Mouse (Mus musculus): ENCODE data around the gene Trim60. TPM values are rescaled to one million over a fixed set of nuclear protein-coding genes. Genes with fewer than 3 reads are reported as not detected.
"Not testable (repeated sequence)": the region's sequence is repeated elsewhere in the genome, so short reads cannot be mapped to it uniquely, and the experiment has no call there.

Gene Trim60
- polyA plus RNA-seq, 1 experiment from 2014 or later = not detected

DNA sequence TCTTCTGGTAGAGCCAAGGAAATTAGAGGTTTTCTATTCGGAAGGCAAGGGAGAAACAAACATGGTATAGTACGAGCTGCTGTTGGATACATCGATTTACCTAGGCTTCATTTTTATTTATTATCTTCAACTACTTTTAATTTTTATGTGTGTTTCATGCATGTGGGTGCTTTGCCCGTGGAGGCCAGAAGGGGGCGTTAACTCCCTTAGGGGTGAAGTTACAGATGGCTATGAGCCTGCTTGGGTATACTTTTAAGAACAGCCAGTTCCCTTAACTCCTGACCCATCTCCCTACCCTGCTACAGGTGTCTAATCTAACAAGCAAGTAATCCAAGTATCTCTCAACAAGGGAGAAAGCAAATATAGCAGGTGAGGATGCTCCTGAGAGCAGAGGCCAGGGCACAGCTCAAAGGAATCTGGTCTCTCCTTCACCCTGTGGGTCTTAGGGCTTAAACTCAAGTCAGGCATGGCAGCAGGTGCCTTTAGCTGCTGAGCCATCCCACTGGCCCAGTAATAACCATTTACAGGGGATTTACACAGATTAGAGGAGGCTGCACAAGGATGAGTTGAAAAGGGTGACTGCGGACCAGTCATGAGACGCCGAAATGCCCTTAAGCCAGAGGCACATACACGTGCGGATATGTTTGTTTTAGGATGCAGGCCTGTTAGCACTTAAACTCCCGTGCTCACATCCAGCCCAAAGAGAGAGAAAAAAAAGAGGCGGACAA is 10.7 kb upstream of the Trim60 start:
- no peak overlapping the region for H3K4me2 ChIP-seq (replicated peaks; ENCODE audit: low read depth, low read length)
- H3K27me3 ChIP-seq (ENCODE audit: control insufficient read depth, insufficient read depth, low read length) = no peaks in the 10 kb centered on the region
- 85% methylated on average over 12 of the region's 12 CpGs for WGBS
- no peak overlapping the region for H3K27ac ChIP-seq (ENCODE audit: low read depth, low read length)
- ATAC-seq (ENCODE audit: low FRiP score, low TSS enrichment) = no peak
- no peak overlapping the region for H3K4me3 ChIP-seq (ENCODE audit: low read length)
- H3K4me1 ChIP-seq (ENCODE audit: control insufficient read depth, insufficient read depth, low read length) = no peaks in the 10 kb centered on the region
- H3K9me3 ChIP-seq (ENCODE audit: control insufficient read depth, low read length) = no peaks in the 10 kb centered on the region
- H3K36me3 ChIP-seq (ENCODE audit: control insufficient read depth, insufficient read depth, low read length) = no peaks in the 10 kb centered on the region
- H3K9ac ChIP-seq (ENCODE audit: low read depth, low read length) = no peak overlapping the region

GRCm38 (mm10) chr8:65022485-65022884 is 4.1 kb upstream of the Trim60 start:
- no peak overlapping the region for H3K27ac ChIP-seq (ENCODE audit: low read depth, low read length)
- H3K9me3 ChIP-seq (ENCODE audit: control insufficient read depth, low read length) = no peaks in the 10 kb centered on the region
- H3K36me3 ChIP-seq (ENCODE audit: control insufficient read depth, insufficient read depth, low read length) = no peaks in the 10 kb centered on the region
- H3K4me1 ChIP-seq (ENCODE audit: control insufficient read depth, insufficient read depth, low read length) = no peaks in the 10 kb centered on the region
- ATAC-seq (ENCODE audit: low FRiP score, low TSS enrichment) = no peak
- H3K27me3 ChIP-seq (ENCODE audit: control insufficient read depth, insufficient read depth, low read length) = no peaks in the 10 kb centered on the region
- H3K4me2 ChIP-seq (replicated peaks; ENCODE audit: low read depth, low read length) = no peak overlapping the region
- 47% methylated on average over 8 of the region's 8 CpGs for WGBS
- no peak overlapping the region for H3K9ac ChIP-seq (ENCODE audit: low read depth, low read length)
- no peak overlapping the region for H3K4me3 ChIP-seq (ENCODE audit: low read length)

DNA sequence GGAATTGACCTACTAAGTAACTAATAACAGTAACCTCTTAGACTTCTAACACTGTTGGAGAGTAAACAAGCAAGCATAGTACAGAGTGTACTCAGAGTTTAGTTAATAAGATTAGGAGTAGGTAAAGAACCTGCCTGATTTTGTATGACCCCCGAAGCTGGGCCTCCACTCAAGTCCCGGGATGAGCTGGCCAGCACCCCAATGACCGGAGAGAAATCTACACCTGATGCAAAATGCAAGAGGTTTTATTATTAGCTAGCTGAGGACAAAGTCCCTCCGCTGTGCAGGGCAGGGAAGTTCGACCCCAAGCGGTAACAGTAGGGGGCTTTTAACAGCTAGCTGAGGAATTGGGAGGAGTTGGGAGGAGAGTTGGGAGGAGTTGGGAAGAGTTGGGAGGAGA is 10.8 kb downstream of the Trim60 start:
- H3K27me3 ChIP-seq (ENCODE audit: control insufficient read depth, insufficient read depth, low read length); H3K9me3 ChIP-seq (ENCODE audit: control insufficient read depth, low read length); H3K4me2 ChIP-seq (replicated peaks; ENCODE audit: low read depth, low read length); H3K4me3 ChIP-seq (ENCODE audit: low read length); ATAC-seq (ENCODE audit: low FRiP score, low TSS enrichment); H3K4me1 ChIP-seq (ENCODE audit: control insufficient read depth, insufficient read depth, low read length); H3K36me3 ChIP-seq (ENCODE audit: control insufficient read depth, insufficient read depth, low read length); H3K27ac ChIP-seq (ENCODE audit: low read depth, low read length); H3K9ac ChIP-seq (ENCODE audit: low read depth, low read length): not testable (repeated sequence)
- 81% methylated on average over 6 of the region's 6 CpGs for WGBS

DNA sequence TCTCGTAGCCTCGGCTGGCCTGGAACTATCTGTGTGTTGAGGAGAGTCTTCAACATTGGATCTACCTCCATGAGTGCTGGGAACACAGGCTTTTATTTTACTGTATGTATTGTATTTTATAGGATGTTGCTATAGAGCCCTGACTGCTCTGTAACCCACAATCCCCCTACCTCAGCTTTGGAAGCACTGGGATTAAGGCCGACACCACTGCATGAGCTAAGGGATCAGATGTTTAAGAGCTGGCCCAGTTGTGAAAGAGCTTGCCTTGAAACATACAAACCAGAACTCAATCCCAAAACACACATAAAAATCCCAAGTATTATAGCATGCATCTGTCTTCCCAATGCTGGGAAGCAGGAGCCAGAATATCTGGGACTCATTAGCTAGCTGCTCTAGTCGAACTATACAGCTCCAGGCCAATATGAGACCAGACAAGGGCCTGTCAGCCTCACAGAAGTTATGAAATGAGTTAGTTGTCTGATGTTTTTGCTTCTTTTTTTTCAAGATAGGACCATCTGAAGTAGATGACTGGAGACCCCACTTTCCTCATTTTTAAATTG is 19.5 kb downstream of the Trim60 start:
- Histone ChIP-seq H3K4me2 (replicated peaks; ENCODE audit: low read depth, low read length) (no peak overlapping the region), H3K27me3 (ENCODE audit: control insufficient read depth, insufficient read depth, low read length) (no peaks in the 10 kb centered on the region), H3K4me1 (ENCODE audit: control insufficient read depth, insufficient read depth, low read length) (no peaks in the 10 kb centered on the region), H3K36me3 (ENCODE audit: control insufficient read depth, insufficient read depth, low read length) (no peaks in the 10 kb centered on the region), H3K9ac (ENCODE audit: low read depth, low read length) (no peak overlapping the region), H3K9me3 (ENCODE audit: control insufficient read depth, low read length) (no peaks in the 10 kb centered on the region), H3K4me3 (ENCODE audit: low read length) (no peak overlapping the region), H3K27ac (ENCODE audit: low read depth, low read length) (no peak overlapping the region)
- ATAC-seq (ENCODE audit: low FRiP score, low TSS enrichment) = no peak
- WGBS = 85% methylated on average over 4 of the region's 4 CpGs

GRCm38 (mm10) chr8:64987731-64988130 is 30.7 kb downstream of the Trim60 start, which contains the start of gene Trim75:
TSS of gene Trim75 (minus strand) at chr8:64987831.
- ATAC-seq (ENCODE audit: low FRiP score, low TSS enrichment) = no peak
- Histone ChIP-seq H3K4me2 (replicated peaks; ENCODE audit: low read depth, low read length) (no peak within 1 kb of the TSS), H3K36me3 (ENCODE audit: control insufficient read depth, insufficient read depth, low read length) (no peaks in the 10 kb centered on the region), H3K27ac (ENCODE audit: low read depth, low read length) (no peak within 1 kb of the TSS), H3K9me3 (ENCODE audit: control insufficient read depth, low read length) (no peaks in the 10 kb centered on the region), H3K9ac (ENCODE audit: low read depth, low read length) (no peak within 1 kb of the TSS), H3K27me3 (ENCODE audit: control insufficient read depth, insufficient read depth, low read length) (no peaks in the 10 kb centered on the region), H3K4me3 (ENCODE audit: low read length) (no peak within 1 kb of the TSS), H3K4me1 (ENCODE audit: control insufficient read depth, insufficient read depth, low read length) (no peaks in the 10 kb centered on the region)
- 87% methylated on average over 4 of the region's 4 CpGs for WGBS

DNA sequence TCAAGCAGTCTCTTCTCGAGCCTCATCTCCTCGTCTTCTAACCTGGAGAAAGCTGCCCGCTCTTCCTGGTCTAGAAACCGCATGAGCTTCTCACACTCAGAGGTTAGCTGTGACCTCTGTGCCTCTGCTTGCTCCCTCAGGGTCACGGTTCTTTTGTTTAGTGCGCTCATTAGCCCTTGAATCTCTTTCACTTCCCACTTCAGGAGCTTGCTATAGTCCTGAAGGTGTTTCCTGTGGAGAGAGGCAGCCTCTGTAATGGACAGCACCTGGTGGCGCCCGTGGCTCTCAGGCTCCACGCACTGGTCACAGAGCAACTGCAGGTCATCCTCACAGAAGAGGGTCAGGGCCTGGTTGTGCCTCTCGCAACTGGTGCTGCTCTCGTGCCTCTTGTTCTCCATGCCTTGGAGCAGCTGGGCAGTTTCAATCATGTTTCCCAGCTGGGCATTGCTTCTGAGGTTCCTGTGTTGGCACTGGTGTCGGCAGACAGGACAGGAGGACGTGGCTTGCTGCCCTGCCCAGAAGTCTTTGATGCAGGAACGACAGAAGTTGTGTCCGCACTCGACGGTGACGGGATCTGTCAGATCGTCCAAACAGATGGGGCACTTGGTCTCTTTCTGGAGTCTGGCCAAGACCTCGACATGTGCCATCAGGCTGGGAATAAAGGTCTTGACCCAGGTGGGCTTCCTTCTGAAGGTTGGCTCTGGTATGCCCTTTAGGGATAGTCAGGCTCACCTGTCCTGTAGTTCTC is 35.1 kb downstream of the Trim60 start:
- no peak overlapping the region for H3K4me3 ChIP-seq (ENCODE audit: low read length)
- H3K9ac ChIP-seq (ENCODE audit: low read depth, low read length) = no peak overlapping the region
- no peaks in the 10 kb centered on the region for H3K4me1 ChIP-seq (ENCODE audit: control insufficient read depth, insufficient read depth, low read length)
- H3K4me2 ChIP-seq (replicated peaks; ENCODE audit: low read depth, low read length) = no peak overlapping the region
- no peak for ATAC-seq (ENCODE audit: low FRiP score, low TSS enrichment)
- no peaks in the 10 kb centered on the region for H3K36me3 ChIP-seq (ENCODE audit: control insufficient read depth, insufficient read depth, low read length)
- no peak overlapping the region for H3K27ac ChIP-seq (ENCODE audit: low read depth, low read length)
- no peaks in the 10 kb centered on the region for H3K27me3 ChIP-seq (ENCODE audit: control insufficient read depth, insufficient read depth, low read length)
- H3K9me3 ChIP-seq (ENCODE audit: control insufficient read depth, low read length) = no peaks in the 10 kb centered on the region
- 75% methylated on average over 20 of the region's 20 CpGs for WGBS

DNA sequence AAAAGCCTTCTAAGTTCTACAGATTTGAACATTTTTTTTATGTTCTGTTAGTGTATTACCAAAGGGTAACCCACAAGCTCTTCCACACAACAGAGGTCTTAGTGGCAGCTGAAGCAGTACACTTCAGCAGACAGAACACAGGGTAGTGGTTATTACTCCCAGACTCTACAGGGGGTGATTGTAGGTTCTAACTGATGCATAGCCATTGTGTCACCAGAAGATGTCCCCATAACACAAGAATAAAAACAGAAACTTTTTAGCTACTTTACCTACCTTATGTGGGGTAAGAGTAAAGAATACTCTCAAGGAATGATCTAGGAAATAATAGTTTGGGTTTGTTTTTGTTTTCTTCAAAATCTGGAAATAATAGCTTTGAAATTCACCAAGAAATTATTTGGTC is 55.5 kb downstream of the Trim60 start:
- ATAC-seq (ENCODE audit: low FRiP score, low TSS enrichment) = no peak
- H3K9me3 ChIP-seq (ENCODE audit: control insufficient read depth, low read length) = no peaks in the 10 kb centered on the region
- H3K4me1 ChIP-seq (ENCODE audit: control insufficient read depth, insufficient read depth, low read length) = no peaks in the 10 kb centered on the region
- no peaks in the 10 kb centered on the region; the same call in 1 of the 2 replicates for H3K36me3 ChIP-seq (ENCODE audit: control insufficient read depth, insufficient read depth, low read length)
- H3K4me3 ChIP-seq (ENCODE audit: low read length) = no peak overlapping the region
- no peaks in the 10 kb centered on the region for H3K27me3 ChIP-seq (ENCODE audit: control insufficient read depth, insufficient read depth, low read length)
- no peak overlapping the region for H3K4me2 ChIP-seq (replicated peaks; ENCODE audit: low read depth, low read length)
- no peak overlapping the region for H3K27ac ChIP-seq (ENCODE audit: low read depth, low read length)
- H3K9ac ChIP-seq (ENCODE audit: low read depth, low read length) = no peak overlapping the region

DNA sequence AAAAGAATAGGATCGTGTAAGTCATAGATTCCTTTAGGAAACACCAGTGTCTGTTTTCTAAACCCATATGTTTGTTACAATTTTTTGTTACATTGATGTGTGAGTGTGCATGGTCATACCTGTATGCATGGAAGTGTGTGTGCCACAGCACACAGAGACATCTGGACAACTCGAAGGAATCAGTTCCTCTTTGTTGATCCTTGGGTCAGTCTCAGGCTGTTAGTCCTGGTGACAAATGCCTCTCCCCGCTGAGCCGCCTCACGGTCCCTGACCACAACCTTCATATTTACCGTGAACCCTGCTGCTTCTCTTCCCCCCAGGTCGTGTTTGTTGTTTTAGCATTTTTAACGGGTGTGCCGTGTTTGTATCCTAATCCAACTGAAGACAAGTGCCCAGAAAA is 59.4 kb downstream of the Trim60 start:
- Histone ChIP-seq H3K9ac (ENCODE audit: low read depth, low read length) (no peak overlapping the region), H3K4me1 (ENCODE audit: control insufficient read depth, insufficient read depth, low read length) (no peaks in the 10 kb centered on the region), H3K27ac (ENCODE audit: low read depth, low read length) (no peak overlapping the region), H3K4me3 (ENCODE audit: low read length) (no peak overlapping the region), H3K36me3 (ENCODE audit: control insufficient read depth, insufficient read depth, low read length) (no peaks in the 10 kb centered on the region), H3K27me3 (ENCODE audit: control insufficient read depth, insufficient read depth, low read length) (no peaks in the 10 kb centered on the region), H3K4me2 (replicated peaks; ENCODE audit: low read depth, low read length) (no peak overlapping the region), H3K9me3 (ENCODE audit: control insufficient read depth, low read length) (no peaks in the 10 kb centered on the region)
- 76% methylated on average over 9 of the region's 9 CpGs for WGBS
- no peak for ATAC-seq (ENCODE audit: low FRiP score, low TSS enrichment)

DNA sequence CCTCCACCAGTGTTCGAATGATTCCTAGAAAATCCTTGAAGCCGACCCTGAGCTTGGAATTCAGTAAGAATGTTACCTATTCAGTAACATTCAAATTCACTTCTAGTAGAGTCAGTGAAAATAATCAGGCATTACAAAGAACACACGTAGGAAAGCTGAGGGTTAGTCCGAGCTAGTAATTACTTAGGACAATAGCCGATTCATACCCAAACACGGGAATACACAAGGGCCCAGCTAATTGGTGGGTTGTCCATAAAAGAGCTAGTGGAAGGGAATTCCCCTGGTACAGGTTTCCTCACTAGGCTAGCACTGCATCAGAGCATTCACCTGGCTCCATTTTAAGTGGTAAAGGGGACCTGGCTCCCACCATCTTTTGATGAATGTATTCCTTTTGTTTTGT is 66.3 kb downstream of the Trim60 start:
- ATAC-seq (ENCODE audit: low FRiP score, low TSS enrichment) = no peak
- Histone ChIP-seq H3K27me3 (ENCODE audit: control insufficient read depth, insufficient read depth, low read length) (no peaks in the 10 kb centered on the region), H3K27ac (ENCODE audit: low read depth, low read length) (no peak overlapping the region), H3K4me3 (ENCODE audit: low read length) (no peak overlapping the region), H3K9me3 (ENCODE audit: control insufficient read depth, low read length) (no peaks in the 10 kb centered on the region), H3K4me1 (ENCODE audit: control insufficient read depth, insufficient read depth, low read length) (no peaks in the 10 kb centered on the region), H3K9ac (ENCODE audit: low read depth, low read length) (no peak overlapping the region), H3K4me2 (replicated peaks; ENCODE audit: low read depth, low read length) (no peak overlapping the region), H3K36me3 (ENCODE audit: control insufficient read depth, insufficient read depth, low read length) (no peaks in the 10 kb centered on the region)
- WGBS = 96% methylated on average over 6 of the region's 6 CpGs

All from kidney, embryonic 14.5 days (tissue).